Mouse (Mus musculus) forebrain, embryonic 15.5 days (tissue): ENCODE data around the gene Sesn1. TPM values are rescaled to one million over a fixed set of nuclear protein-coding genes. Genes with fewer than 3 reads are reported as not detected.
"Not testable (repeated sequence)": the region's sequence is repeated elsewhere in the genome, so short reads cannot be mapped to it uniquely, and the experiment has no call there.

Experiments
- ATAC-seq: fragments of 200-750 bp; cut with Nextera tagmentation; replicated peaks from 2 replicates; pipeline ENCODE4 v1.8.0; 2017; ENCODE audit warnings: mild to moderate bottlenecking, moderate TSS enrichment, moderate library complexity
- H3K27ac ChIP-seq: fragments of 300-500 bp; sonication (generic); replicated peaks from 2 replicates; pipeline ENCODE4 v1.5.1; 2015; ENCODE audit warnings: mild to moderate bottlenecking, inconsistent platforms
- H3K27me3 ChIP-seq: fragments of 300-500 bp; sonication (generic); 2 replicates; pipeline ENCODE4 v1.6.1; 2015; ENCODE audit warnings: inconsistent platforms
- H3K36me3 ChIP-seq: fragments of 300-500 bp; sonication (generic); 2 replicates; pipeline ENCODE4 v1.6.1; 2015; ENCODE audit warnings: mild to moderate bottlenecking, inconsistent platforms
- H3K4me1 ChIP-seq: fragments of 300-500 bp; sonication (generic); 2 replicates; pipeline ENCODE4 v1.6.1; 2015; ENCODE audit warnings: inconsistent platforms
- H3K4me2 ChIP-seq: fragments of 300-500 bp; sonication (generic); replicated peaks from 2 replicates; pipeline ENCODE4 v1.6.1; 2015; ENCODE audit warnings: mild to moderate bottlenecking, inconsistent platforms
- H3K4me3 ChIP-seq: fragments of 300-500 bp; sonication (generic); 2 replicates; pipeline ENCODE4 v1.5.1; 2015; ENCODE audit warnings: mild to moderate bottlenecking, inconsistent platforms
- H3K9ac ChIP-seq: fragments of 300-500 bp; sonication (generic); replicated peaks from 2 replicates; pipeline ENCODE4 v1.6.1; 2015; ENCODE audit warnings: mild to moderate bottlenecking, inconsistent platforms
- H3K9me3 ChIP-seq: fragments of 300-500 bp; sonication (generic); 2 replicates; pipeline ENCODE4 v1.6.1; 2016; ENCODE audit warnings: inconsistent platforms
- WGBS: fragments of 180-500 bp; shearing (Covaris S2); methylation state at CpG from one replicate; pipeline ENCODE4 v1.1.7; 2015; ENCODE audit warnings: mixed read lengths; 5-methylcytosine and 5-hydroxymethylcytosine counted together
- polyA plus RNA-seq: library from polyadenylated mRNA; unstranded; fragments of >200 nt; fragmentation: Nextera tagmentation; extraction: Ambion mirVana; gene quantifications from 2 replicates; pipeline ENCODE4 v1.2.1, GENCODE M21; 2015

Gene Sesn1
- polyA plus RNA-seq, 1 experiment from 2014 or later = 55.7 TPM

- 6% methylated on average over 21 of the region's 21 CpGs for WGBS
- Histone ChIP-seq H3K4me1 (peaks cover 71% of the 10 kb centered on the region), H3K4me2 (peak overlapping the region; percentile 35), H3K36me3 (no peaks in the 10 kb centered on the region), H3K27ac (peak overlapping the region; percentile 76), H3K27me3 (no peaks in the 10 kb centered on the region), H3K9me3 (no peaks in the 10 kb centered on the region), H3K9ac (peak overlapping the region; percentile 5; the same call in 1 of the 2 replicates), H3K4me3 (peak overlapping the region; percentile 8; the same call in 1 of the 2 replicates)
- peak; percentile 86 for ATAC-seq
Observed at GRCm38 (mm10) chr10:41934633-41935475, 125.1 kb downstream of the Sesn1 start.

DNA sequence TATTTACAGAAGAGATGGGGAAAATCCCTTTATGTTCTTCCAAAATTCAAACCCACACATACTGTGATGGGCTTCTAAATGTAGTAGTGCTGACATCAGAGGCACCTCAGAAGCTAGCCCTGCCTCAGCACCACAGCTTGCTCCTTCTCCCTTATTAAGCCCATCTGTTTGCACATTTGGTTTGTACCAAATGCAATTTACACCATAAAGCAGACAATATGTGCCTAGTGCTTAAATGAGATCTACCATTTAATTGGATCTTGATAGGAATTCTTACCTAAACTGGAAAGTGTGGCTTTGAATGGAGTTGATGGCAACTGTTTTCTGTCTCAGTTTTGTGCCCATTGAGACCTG lies 125.7 kb downstream of the Sesn1 start:
- no peak overlapping the region for H3K9ac ChIP-seq
- ATAC-seq = peak; percentile 46

GRCm38 (mm10) chr10:41936100-41936499 lies 126.4 kb downstream of the Sesn1 start:
- Histone ChIP-seq H3K27me3 (no peaks in the 10 kb centered on the region), H3K27ac (peak overlapping the region; percentile 76), H3K4me1 (peaks cover 66% of the 10 kb centered on the region), H3K9ac (no peak overlapping the region), H3K4me3 (no peak overlapping the region), H3K4me2 (no peak overlapping the region), H3K9me3 (no peaks in the 10 kb centered on the region; the same call in 1 of the 2 replicates), H3K36me3 (no peaks in the 10 kb centered on the region)
- WGBS = 33% methylated on average over 4 of the region's 4 CpGs
- ATAC-seq = peak; percentile 21; the same call in 1 of the 2 replicates

More for the DNA sequence above, 125.7 kb downstream of the Sesn1 start:
- Histone ChIP-seq H3K4me2 (peak overlapping the region; percentile 35), H3K27ac (peak overlapping the region; percentile 76), H3K9me3 (no peaks in the 10 kb centered on the region), H3K4me3 (no peak overlapping the region), H3K4me1 (peaks cover 71% of the 10 kb centered on the region), H3K36me3 (no peaks in the 10 kb centered on the region), H3K27me3 (no peaks in the 10 kb centered on the region)

DNA sequence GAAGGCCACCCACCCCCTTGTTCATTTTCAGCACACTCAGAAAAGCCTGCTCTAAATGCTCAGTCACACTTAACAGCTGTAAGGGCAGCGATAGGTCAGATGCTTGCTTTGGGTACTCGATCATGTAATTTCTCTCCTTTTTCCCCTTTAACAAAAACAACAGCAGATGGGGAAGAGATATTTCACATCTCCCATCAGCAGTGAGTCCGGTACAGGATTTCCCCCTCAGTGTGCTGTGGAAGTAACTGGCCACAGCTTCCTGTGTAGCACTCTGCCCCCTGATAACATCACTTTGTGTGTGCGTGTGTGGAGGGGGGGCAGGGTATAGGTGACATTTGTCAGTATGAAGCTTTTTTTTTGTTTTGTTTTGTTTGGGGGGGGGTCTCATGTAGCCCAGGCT lies 127.4 kb downstream of the Sesn1 start:
- Histone ChIP-seq H3K4me3 (no peak overlapping the region), H3K4me1 (peaks cover 56% of the 10 kb centered on the region), H3K36me3 (no peaks in the 10 kb centered on the region), H3K4me2 (no peak overlapping the region), H3K27ac (peak overlapping the region; percentile 76; the same call in 1 of the 2 replicates), H3K27me3 (no peaks in the 10 kb centered on the region), H3K9me3 (no peaks in the 10 kb centered on the region; the same call in 1 of the 2 replicates), H3K9ac (no peak overlapping the region)
- WGBS = 55% methylated on average over 4 of the region's 4 CpGs
- no peak for ATAC-seq

DNA sequence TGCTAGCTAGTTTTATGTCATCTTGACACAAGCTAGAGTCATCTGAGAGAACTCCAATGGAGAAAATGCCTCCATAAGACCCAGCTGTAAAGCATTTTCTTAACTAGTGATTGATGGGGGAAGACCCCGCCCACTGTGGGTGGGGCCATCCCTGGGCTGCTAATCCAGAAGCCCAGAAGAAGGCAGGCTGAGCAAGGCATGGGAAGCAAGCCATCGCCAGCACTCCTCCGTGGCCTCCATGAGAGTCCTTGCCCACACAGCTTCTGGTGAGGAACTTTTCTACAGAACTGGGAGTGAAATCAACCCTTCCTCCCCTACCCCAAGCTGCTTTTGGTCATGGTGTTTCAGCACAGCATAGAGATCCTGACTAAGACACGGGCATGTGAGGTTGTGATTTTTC lies 129.4 kb downstream of the Sesn1 start:
- H3K9ac ChIP-seq = no peak overlapping the region
- H3K4me3 ChIP-seq = no peak overlapping the region
- H3K27ac ChIP-seq = no peak overlapping the region
- ATAC-seq = no peak
- no peak overlapping the region for H3K4me2 ChIP-seq
- no peaks in the 10 kb centered on the region for H3K36me3 ChIP-seq
- H3K9me3 ChIP-seq = no peaks in the 10 kb centered on the region; the same call in 1 of the 2 replicates
- no peaks in the 10 kb centered on the region for H3K27me3 ChIP-seq
- WGBS = 73% methylated on average over 4 of the region's 4 CpGs
- H3K4me1 ChIP-seq = peaks cover 38% of the 10 kb centered on the region

- H3K36me3 ChIP-seq, H3K4me1 ChIP-seq, H3K27ac ChIP-seq, ATAC-seq, H3K27me3 ChIP-seq, H3K9ac ChIP-seq, H3K4me2 ChIP-seq, H3K4me3 ChIP-seq, H3K9me3 ChIP-seq: not testable (repeated sequence)
- WGBS = 75% methylated on average over 10 of the region's 10 CpGs
Observed at GRCm38 (mm10) chr10:41952354-41952753, 142.6 kb downstream of the Sesn1 start.

- Histone ChIP-seq H3K9me3 (no peaks in the 10 kb centered on the region), H3K27me3 (no peaks in the 10 kb centered on the region), H3K4me3 (no peak overlapping the region), H3K36me3 (0 out of 2 replicates have a peak, but pooled peaks cover 2% of the 10 kb centered on the region), H3K4me1 (peaks cover 4% of the 10 kb centered on the region; the same call in 1 of the 2 replicates), H3K27ac (no peak overlapping the region), H3K4me2 (no peak overlapping the region), H3K9ac (no peak overlapping the region)
- WGBS = 96% methylated on average over 14 of the region's 14 CpGs
- no peak for ATAC-seq
Observed at GRCm38 (mm10) chr10:41952850-41953527, 143.3 kb downstream of the Sesn1 start.

DNA sequence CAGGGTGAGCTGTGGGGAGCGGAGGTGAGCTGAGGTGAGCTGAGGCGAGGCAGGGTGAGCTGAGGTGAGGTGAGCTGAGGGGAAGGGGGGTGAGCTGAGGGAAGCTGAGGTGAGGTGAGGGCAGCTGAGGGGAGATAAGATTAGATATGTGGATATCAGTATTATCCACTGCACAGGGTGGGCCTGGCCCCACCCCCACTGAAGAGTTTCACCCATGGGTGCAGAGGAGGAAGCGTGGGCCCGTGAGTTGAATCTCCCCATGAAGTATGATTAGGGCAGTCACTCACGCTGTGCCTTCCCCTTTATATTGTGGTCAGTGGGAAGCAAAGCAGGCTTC lies 143.8 kb downstream of the Sesn1 start:
- no peak for ATAC-seq
- Histone ChIP-seq H3K4me3 (no peak overlapping the region), H3K4me2 (no peak overlapping the region), H3K4me1 (peaks cover 5% of the 10 kb centered on the region; the same call in 1 of the 2 replicates), H3K27ac (no peak overlapping the region), H3K9ac (no peak overlapping the region), H3K27me3 (no peaks in the 10 kb centered on the region), H3K36me3 (0 out of 2 replicates have a peak, but pooled peaks cover 2% of the 10 kb centered on the region), H3K9me3 (no peaks in the 10 kb centered on the region)
- WGBS = 93% methylated on average over 5 of the region's 5 CpGs

DNA sequence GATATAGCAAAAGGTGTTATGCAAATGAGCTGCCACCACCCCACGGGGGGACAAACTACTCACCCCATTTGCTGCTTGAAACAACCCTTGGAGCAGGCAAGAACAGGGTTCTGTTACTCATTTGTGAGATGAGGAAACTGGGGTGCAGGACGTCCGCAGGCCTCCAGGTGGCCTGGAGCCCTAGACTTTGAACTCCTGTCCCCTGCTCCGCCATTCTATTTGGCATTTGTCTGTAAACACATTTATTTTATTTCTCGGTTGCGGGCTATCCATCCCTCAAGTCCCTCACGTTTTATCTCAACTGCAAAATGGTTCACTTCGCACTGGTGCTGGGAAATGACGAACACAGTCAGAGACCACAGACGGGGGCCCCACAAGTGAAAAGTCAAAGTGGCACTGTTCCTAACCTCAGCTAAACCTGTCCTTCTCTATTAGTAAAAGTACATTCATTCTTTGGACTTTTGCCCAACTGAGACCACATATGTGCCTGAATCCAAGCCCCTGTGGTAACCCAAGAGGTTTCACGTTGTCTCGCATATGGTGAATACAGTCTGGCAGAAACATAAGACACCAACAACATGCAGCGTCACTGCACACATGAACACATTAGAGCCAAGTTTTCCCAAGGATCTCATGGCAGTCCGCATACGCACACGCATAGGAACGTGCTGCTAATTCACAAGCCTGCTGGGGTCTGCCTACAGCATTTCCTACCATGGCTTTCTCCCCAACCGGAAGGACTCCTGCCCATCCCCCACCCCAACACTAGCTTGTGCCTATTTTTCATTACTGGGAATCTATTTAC lies 147.9 kb downstream of the Sesn1 start:
- WGBS = 72% methylated on average over 18 of the region's 18 CpGs
- no peaks in the 10 kb centered on the region for H3K27me3 ChIP-seq
- H3K27ac ChIP-seq = no peak overlapping the region
- H3K9me3 ChIP-seq = no peaks in the 10 kb centered on the region
- no peak overlapping the region for H3K4me2 ChIP-seq
- peaks cover 5% of the 10 kb centered on the region; the same call in 1 of the 2 replicates for H3K4me1 ChIP-seq
- H3K9ac ChIP-seq = no peak overlapping the region
- ATAC-seq = peak; percentile 60; the same call in 1 of the 2 replicates
- no peak overlapping the region for H3K4me3 ChIP-seq
- H3K36me3 ChIP-seq = no peaks in the 10 kb centered on the region
